Mouse (Mus musculus): ENCODE data around the gene Adam1b. TPM values are rescaled to one million over a fixed set of nuclear protein-coding genes. Genes with fewer than 3 reads are reported as not detected.

Gene Adam1b
- polyA plus RNA-seq, 1 experiment from 2014 or later: 0.14 TPM

DNA sequence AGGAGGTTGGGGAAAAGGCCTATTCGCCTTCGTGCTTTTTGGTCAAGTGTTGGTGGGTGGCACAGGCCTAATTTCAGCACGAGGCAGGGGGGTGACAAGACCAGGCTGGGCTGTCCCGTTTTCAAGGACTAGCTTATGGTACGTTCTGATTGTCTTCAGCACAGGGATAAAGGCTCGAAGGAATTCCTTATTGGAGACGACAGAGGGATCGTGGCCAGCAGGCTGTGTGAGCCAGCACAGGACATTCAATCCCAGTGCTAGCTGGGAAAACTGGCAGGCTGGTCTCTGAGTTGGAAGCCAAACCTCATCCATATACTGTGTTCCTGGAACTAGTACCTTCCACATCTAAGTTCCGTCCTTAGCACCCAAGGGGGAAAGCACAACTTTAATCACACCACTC is 50.3 kb downstream of the Adam1b start:
- Histone ChIP-seq H3K9me3 (ENCODE audit: control insufficient read depth, low read length) (no peaks in the 10 kb centered on the region), H3K4me1 (replicated peaks; ENCODE audit: control insufficient read depth, insufficient read depth, low read length) (peaks cover 23% of the 10 kb centered on the region), H3K27ac (ENCODE audit: low read length) (peak overlapping the region; percentile 98), H3K27me3 (ENCODE audit: control insufficient read depth, insufficient read depth, low read depth, low read length) (no peaks in the 10 kb centered on the region), H3K36me3 (ENCODE audit: control insufficient read depth, insufficient read depth, low read length) (peaks cover 8% of the 10 kb centered on the region), H3K4me3 (ENCODE audit: low read length) (peak overlapping the region; percentile 96), H3K9ac (ENCODE audit: low read length) (peak overlapping the region; percentile 98), H3K4me2 (ENCODE audit: low read depth, low read length) (peak overlapping the region; percentile 82)
- 6% methylated on average over 9 of the region's 9 CpGs for WGBS
- ATAC-seq (ENCODE audit: low read depth): peak; percentile 24

DNA sequence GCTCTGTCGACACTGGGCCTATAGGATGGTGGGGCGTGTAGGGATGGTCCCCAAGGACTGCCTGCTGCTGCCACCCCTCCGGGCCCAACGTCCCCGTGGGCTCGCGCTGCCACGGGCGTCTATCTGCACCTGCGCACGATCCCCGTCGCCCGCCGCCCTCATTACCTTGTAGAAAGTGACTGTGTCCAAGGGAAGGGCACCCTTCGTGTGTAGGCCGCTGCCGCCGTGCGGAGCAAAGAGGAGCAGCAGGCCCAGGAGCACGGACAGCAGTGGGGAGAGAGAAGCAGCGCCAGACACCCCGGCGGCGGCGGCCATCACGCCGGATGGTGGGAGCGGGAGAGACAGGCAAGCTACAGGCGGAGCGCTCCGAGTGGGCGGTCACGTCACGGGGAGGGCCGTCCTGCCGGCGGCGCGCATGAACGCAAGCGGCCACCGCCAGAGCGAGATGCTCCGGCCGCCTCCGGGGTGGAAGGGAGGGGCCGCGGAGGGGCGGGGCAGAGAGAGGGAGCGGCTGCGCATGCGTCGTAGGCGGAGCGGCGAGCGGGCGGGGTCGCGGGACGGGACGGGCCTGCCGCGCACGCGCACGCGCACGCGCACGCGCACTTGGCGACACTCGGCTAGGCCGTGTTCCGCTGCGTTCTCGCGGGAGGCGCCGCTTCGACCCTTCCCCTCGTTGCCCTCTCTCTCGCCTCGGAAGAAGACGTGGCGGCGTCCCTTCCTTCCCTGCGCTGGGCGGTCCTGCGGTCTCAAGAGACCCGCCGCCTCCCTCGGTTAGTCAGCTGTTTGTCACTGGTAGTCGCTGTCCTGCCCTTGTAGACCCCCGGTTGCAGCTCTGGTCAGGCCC is 51.0 kb downstream of the Adam1b start, which contains the start of gene Erp29:
Erp29 (minus strand) TSS at position 481 of the 844 bp plus-strand sequence.
- H3K27me3 ChIP-seq (ENCODE audit: control insufficient read depth, insufficient read depth, low read depth, low read length): no peaks in the 10 kb centered on the region
- H3K27ac ChIP-seq (ENCODE audit: low read length): peak within 1 kb of the TSS; percentile 98
- no peaks in the 10 kb centered on the region for H3K9me3 ChIP-seq (ENCODE audit: control insufficient read depth, low read length)
- H3K4me2 ChIP-seq (ENCODE audit: low read depth, low read length): peak within 1 kb of the TSS; percentile 92
- under 1% methylated on average over 80 of the region's 97 CpGs for WGBS
- H3K4me1 ChIP-seq (replicated peaks; ENCODE audit: control insufficient read depth, insufficient read depth, low read length): peaks cover 23% of the 10 kb centered on the region
- peak within 1 kb of the TSS; percentile 98 for H3K9ac ChIP-seq (ENCODE audit: low read length)
- peaks cover 11% of the 10 kb centered on the region for H3K36me3 ChIP-seq (ENCODE audit: control insufficient read depth, insufficient read depth, low read length)
- ATAC-seq (ENCODE audit: low read depth): peak; percentile 95
- peak within 1 kb of the TSS; percentile 96 for H3K4me3 ChIP-seq (ENCODE audit: low read length)

DNA sequence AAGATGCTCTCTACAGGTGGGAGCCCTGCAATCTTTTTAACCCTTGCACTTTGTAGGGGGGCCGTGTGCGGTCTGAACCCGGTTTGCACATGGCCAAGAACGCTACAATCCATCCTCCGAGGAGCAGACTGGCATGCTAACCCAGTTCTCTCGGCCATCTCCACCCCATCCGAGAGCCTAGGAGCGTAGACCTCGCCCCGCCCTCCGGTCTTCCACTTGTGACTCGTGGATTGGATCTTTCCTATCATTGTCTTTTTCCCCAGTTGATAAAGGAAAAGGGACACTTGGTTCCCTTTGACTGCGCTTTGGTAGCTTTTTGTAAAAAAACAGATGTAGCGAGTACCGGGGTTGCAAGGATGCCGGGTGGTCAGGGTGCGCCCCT is 51.6 kb downstream of the Adam1b start, which contains the start of gene Tmem116:
Tmem116 (plus strand) TSS at position 250 of the 382 bp plus-strand sequence.
- peak within 1 kb of the TSS; percentile 98 for H3K9ac ChIP-seq (ENCODE audit: low read length)
- peak within 1 kb of the TSS; percentile 98 for H3K27ac ChIP-seq (ENCODE audit: low read length)
- no peaks in the 10 kb centered on the region for H3K9me3 ChIP-seq (ENCODE audit: control insufficient read depth, low read length)
- peaks cover 23% of the 10 kb centered on the region for H3K4me1 ChIP-seq (replicated peaks; ENCODE audit: control insufficient read depth, insufficient read depth, low read length)
- under 1% methylated on average over 17 of the region's 17 CpGs for WGBS
- H3K4me2 ChIP-seq (ENCODE audit: low read depth, low read length): peak within 1 kb of the TSS; percentile 92
- ATAC-seq (ENCODE audit: low read depth): peak; percentile 20; the same call in 1 of the 2 replicates
- H3K4me3 ChIP-seq (ENCODE audit: low read length): peak within 1 kb of the TSS; percentile 96
- peaks cover 11% of the 10 kb centered on the region for H3K36me3 ChIP-seq (ENCODE audit: control insufficient read depth, insufficient read depth, low read length)
- no peaks in the 10 kb centered on the region for H3K27me3 ChIP-seq (ENCODE audit: control insufficient read depth, insufficient read depth, low read depth, low read length)

DNA sequence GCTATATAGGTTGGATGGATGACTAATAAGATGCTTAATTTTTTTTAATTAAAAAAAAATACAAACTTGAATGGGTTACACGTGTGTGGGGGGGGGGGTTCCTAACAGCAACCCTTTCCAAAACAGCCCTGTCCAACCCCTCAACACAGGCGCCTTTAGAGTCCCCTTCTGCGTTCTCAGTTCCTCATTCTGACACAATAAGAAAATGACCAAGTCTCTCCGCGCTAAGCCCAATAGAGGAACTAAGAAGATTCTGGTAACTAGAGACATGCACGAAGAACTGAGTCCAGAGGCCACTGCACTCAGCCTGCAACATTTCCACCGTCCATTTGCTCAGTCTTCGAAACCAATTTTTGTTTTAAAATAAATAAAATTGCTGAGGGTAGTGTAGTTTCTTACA is 52.0 kb downstream of the Adam1b start:
- H3K36me3 ChIP-seq (ENCODE audit: control insufficient read depth, insufficient read depth, low read length): peaks cover 13% of the 10 kb centered on the region
- H3K9ac ChIP-seq (ENCODE audit: low read length): peak overlapping the region; percentile 91
- WGBS: 13% methylated on average over 8 of the region's 8 CpGs
- no peaks in the 10 kb centered on the region for H3K9me3 ChIP-seq (ENCODE audit: control insufficient read depth, low read length)
- H3K4me1 ChIP-seq (replicated peaks; ENCODE audit: control insufficient read depth, insufficient read depth, low read length): peaks cover 23% of the 10 kb centered on the region
- H3K27me3 ChIP-seq (ENCODE audit: control insufficient read depth, insufficient read depth, low read depth, low read length): no peaks in the 10 kb centered on the region
- H3K27ac ChIP-seq (ENCODE audit: low read length): peak overlapping the region; percentile 90; the same call in 1 of the 2 replicates
- peak overlapping the region; percentile 96 for H3K4me3 ChIP-seq (ENCODE audit: low read length)
- H3K4me2 ChIP-seq (ENCODE audit: low read depth, low read length): peak overlapping the region; percentile 92
- ATAC-seq (ENCODE audit: low read depth): no peak

DNA sequence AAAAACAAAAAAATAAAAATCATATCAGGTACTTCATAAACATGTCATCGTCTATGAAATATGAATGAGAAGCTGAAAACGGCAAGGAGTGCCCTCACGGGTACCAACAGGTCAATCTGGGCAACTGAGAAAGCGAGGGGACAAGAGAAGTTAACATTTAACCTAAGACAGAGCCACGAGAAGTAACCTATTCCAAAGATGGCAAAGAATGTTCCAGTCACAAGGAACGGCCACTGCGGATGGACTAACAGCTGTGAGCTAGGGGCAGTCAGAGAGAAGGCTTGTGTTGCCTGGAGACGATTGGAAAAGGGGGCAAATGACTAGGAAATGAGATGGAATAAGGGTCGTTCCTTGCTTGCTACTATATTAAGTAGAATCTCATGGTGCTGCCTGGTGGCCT is 52.8 kb downstream of the Adam1b start:
- Histone ChIP-seq H3K9me3 (ENCODE audit: control insufficient read depth, low read length) (no peaks in the 10 kb centered on the region), H3K27ac (ENCODE audit: low read length) (no peak overlapping the region), H3K4me2 (ENCODE audit: low read depth, low read length) (no peak overlapping the region), H3K4me1 (replicated peaks; ENCODE audit: control insufficient read depth, insufficient read depth, low read length) (peaks cover 22% of the 10 kb centered on the region), H3K9ac (ENCODE audit: low read length) (no peak overlapping the region), H3K36me3 (ENCODE audit: control insufficient read depth, insufficient read depth, low read length) (peaks cover 13% of the 10 kb centered on the region), H3K4me3 (ENCODE audit: low read length) (no peak overlapping the region), H3K27me3 (ENCODE audit: control insufficient read depth, insufficient read depth, low read depth, low read length) (no peaks in the 10 kb centered on the region)
- ATAC-seq (ENCODE audit: low read depth): no peak
- WGBS: 68% methylated on average over 9 of the region's 9 CpGs

Other genes with a start within 250 kb of the Adam1b start
- gene Trafd1, start 117.8 kb downstream of the Adam1b start, polyA plus RNA-seq (2015; fragmentation: Nextera tagmentation; extraction: Ambion mirVana): 85.9 and 90.7 TPM in 2 replicates
- 35.1 and 35.9 TPM in 2 replicates for gene Naa25, start 105.5 kb downstream of the Adam1b start, polyA plus RNA-seq (2015; fragmentation: Nextera tagmentation; extraction: Ambion mirVana)
- 3.0 and 4.5 TPM in 2 replicates for gene Tmem116, start 51.5 kb downstream of the Adam1b start, polyA plus RNA-seq (2015; fragmentation: Nextera tagmentation; extraction: Ambion mirVana)
- 147 and 149 TPM in 2 replicates for gene Erp29, start 50.9 kb downstream of the Adam1b start, polyA plus RNA-seq (2015; fragmentation: Nextera tagmentation; extraction: Ambion mirVana)
- 1.1 TPM in 2 replicates for gene Adam1a, start 42.0 kb upstream of the Adam1b start, polyA plus RNA-seq (2015; fragmentation: Nextera tagmentation; extraction: Ambion mirVana)
- gene Gm42878, start 42.0 kb upstream of the Adam1b start, polyA plus RNA-seq (2015; fragmentation: Nextera tagmentation; extraction: Ambion mirVana): not detected in 2 replicates
- 45.3 and 46.4 TPM in 2 replicates for gene Mapkapk5, start 42.5 kb upstream of the Adam1b start, polyA plus RNA-seq (2015; fragmentation: Nextera tagmentation; extraction: Ambion mirVana)
- gene Aldh2, start 90.4 kb upstream of the Adam1b start, polyA plus RNA-seq (2015; fragmentation: Nextera tagmentation; extraction: Ambion mirVana): 388 and 419 TPM in 2 replicates
- gene Acad12, start 115.5 kb upstream of the Adam1b start, polyA plus RNA-seq (2015; fragmentation: Nextera tagmentation; extraction: Ambion mirVana): 2.7 and 3.4 TPM in 2 replicates
- 3.1 and 3.6 TPM in 2 replicates for gene Acad10, start 157.1 kb upstream of the Adam1b start, polyA plus RNA-seq (2015; fragmentation: Nextera tagmentation; extraction: Ambion mirVana)
- 32.4 and 36.5 TPM in 2 replicates for gene Brap, start 157.1 kb upstream of the Adam1b start, polyA plus RNA-seq (2015; fragmentation: Nextera tagmentation; extraction: Ambion mirVana)
- 30.0 and 31.8 TPM in 2 replicates for gene Atxn2, start 207.9 kb upstream of the Adam1b start, polyA plus RNA-seq (2015; fragmentation: Nextera tagmentation; extraction: Ambion mirVana)